Mouse (Mus musculus): Measurements from ENCODE around the gene Ptrh1. TPM values are rescaled to one million over a fixed set of nuclear protein-coding genes. Genes with fewer than 3 reads are reported as not detected.
A peak's percentile ranks its signal among the peaks of the same experiment; 100 is the strongest.

Ptrh1 gene
- total and polyA plus RNA-seq, 3 experiments, result 1.4 to 9.2 (median 4.6) TPM

- no peaks in the 10 kb centered on the region for H3K9me3 ChIP-seq (replicated peaks; ENCODE audit: low read length)
- no peaks in the 10 kb centered on the region for H3K79me2 ChIP-seq (replicated peaks; ENCODE audit: control insufficient read depth, extremely low read depth, insufficient read depth, poor library complexity, severe bottlenecking)
These were observed 18.9 kb upstream of the Ptrh1 start for GRCm38 (mm10) chr2:32756674-32757055.

GRCm38 (mm10) chr2:32757056-32757845 is 18.3 kb upstream of the Ptrh1 start, which contains the start of gene Tor2a:
Gene Tor2a, plus strand, starts transcription at chr2:32757234.
- dilution Hi-C loops (cut with MboI; ENCODE audit: extremely low pct_ligation_motif_present, extremely low pct_unique_long_range_greater_than_20kb, low sequenced_read_pairs), result no loop called here
- Histone ChIP-seq H3K27me3 (replicated peaks) (no peaks in the 10 kb centered on the region), H3K27ac (ENCODE audit: insufficient read depth, low read depth) (peak within 1 kb of the TSS; percentile 83), H3K79me2 (replicated peaks; ENCODE audit: control insufficient read depth, extremely low read depth, insufficient read depth, poor library complexity, severe bottlenecking) (no peaks in the 10 kb centered on the region), H3K4me1 (ENCODE audit: control insufficient read depth in 1 of 2, insufficient read depth in 2 of 2) (peaks cover 0 to 10% of the 10 kb centered on the region in 2 experiments; a peak in 3 of 4 replicates), H3K9me3 (replicated peaks; ENCODE audit: low read length) (no peaks in the 10 kb centered on the region), H3K9ac (ENCODE audit: insufficient read depth, low read depth) (peak within 1 kb of the TSS; percentile 97), H3K4me2 (ENCODE audit: insufficient read depth, low read depth, poor library complexity, severe bottlenecking) (peak within 1 kb of the TSS; percentile 63), H3K36me3 (replicated peaks in 1 of 2; ENCODE audit: control insufficient read depth in 1 of 2, insufficient read depth in 1 of 2, low read length in 1 of 2) (peaks cover 49 to 68% of the 10 kb centered on the region in 2 experiments), H3K4me3 (replicated peaks in 1 of 3; ENCODE audit: low read depth in 2 of 3, low read length in 2 of 3, poor library complexity in 1 of 3) (peak within 1 kb of the TSS; percentile 59 to 97 (median 72))
- in situ Hi-C loops (cut with MboI; ENCODE audit: low pct_ligation_motif_present, low pct_unique_long_range_greater_than_20kb, low sequenced_read_pairs), result loop anchor here (5.0 kb wide), 2 partner anchors 45 to 125 kb away; partner anchors contain the start of gene Cdk9
- peak; percentile 98 for DNase-seq (ENCODE audit: extremely low read depth)
- peak; percentile 49; the same call in 1 of the 2 replicates for TF ChIP-seq GABPA (IDR thresholded peaks at IDR 0.05; ENCODE audit: insufficient replicate concordance, low read depth, low read length)
- peak; percentile 95; the same call in 1 of the 2 replicates for TF ChIP-seq KAT2A (IDR thresholded peaks at IDR 0.05; ENCODE audit: insufficient replicate concordance, low read length)
- TF ChIP-seq EP300 (IDR thresholded peaks at IDR 0.05; ENCODE audit: low read length), result no peak
- peak; percentile 66 for TF ChIP-seq NELFE (IDR thresholded peaks at IDR 0.05; ENCODE audit: low read depth, low read length)
- TF ChIP-seq UBTF (IDR thresholded peaks at IDR 0.05; ENCODE audit: low read depth, low read length), result peak; percentile 93
- TF ChIP-seq MAX (IDR thresholded peaks at IDR 0.05; ENCODE audit: low read length), result peak; percentile 46; the same call in 1 of the 2 replicates
- no peak for TF ChIP-seq USF1 (IDR thresholded peaks at IDR 0.05; ENCODE audit: low read depth, low read length)
- no peak for TF ChIP-seq CHD2 (IDR thresholded peaks at IDR 0.05; ENCODE audit: low read length)
- peak; percentile 88 for TF ChIP-seq SIN3A (IDR thresholded peaks at IDR 0.05; ENCODE audit: low read length)
- TF ChIP-seq BHLHE40 (IDR thresholded peaks at IDR 0.05; ENCODE audit: low read depth, low read length), result 0 out of 2 replicates have a peak, but pooled peaks have one; percentile 10
- peak; percentile 59 for TF ChIP-seq TCF12 (IDR thresholded peaks at IDR 0.05; ENCODE audit: low read depth, low read length)
- no peak for TF ChIP-seq PAX5 (IDR thresholded peaks at IDR 0.05; ENCODE audit: low read length)
- TF ChIP-seq MXI1 (IDR thresholded peaks at IDR 0.05; ENCODE audit: low read depth, low read length), result peak; percentile 98
- peak; percentile 82 for TF ChIP-seq MEF2A (IDR thresholded peaks at IDR 0.05; ENCODE audit: borderline replicate concordance, low read depth, low read length)
- peak; percentile 78 for TF ChIP-seq ZC3H11A (IDR thresholded peaks at IDR 0.05; ENCODE audit: low read depth, low read length)
- TF ChIP-seq POLR2AphosphoS2 (IDR thresholded peaks at IDR 0.05; ENCODE audit: low read depth, low read length), result no peak
- TF ChIP-seq MAZ (IDR thresholded peaks at IDR 0.05; ENCODE audit: low read depth, low read length), result peak; percentile 86; the same call in 1 of the 2 replicates
- TF ChIP-seq RAD21 (IDR thresholded peaks at IDR 0.05; ENCODE audit: low read depth, low read length), result peak; percentile 98
- no peak for TF ChIP-seq USF2 (conservative IDR thresholded peaks at IDR 0.05; ENCODE audit: low read depth, low read length)
- TF ChIP-seq MAFK (IDR thresholded peaks at IDR 0.05; ENCODE audit: insufficient replicate concordance, low read length), result no peak
- TF ChIP-seq E2F4 (IDR thresholded peaks at IDR 0.05; ENCODE audit: insufficient replicate concordance, low read depth, low read length), result no peak
- TF ChIP-seq IRF4 (IDR thresholded peaks at IDR 0.05; ENCODE audit: low read depth, low read length), result peak; percentile 82
- TF ChIP-seq JUND (conservative IDR thresholded peaks at IDR 0.05; ENCODE audit: low read depth, low read length), result no peak

More at GRCm38 (mm10) chr2:32756674-32757055, 18.9 kb upstream of the Ptrh1 start:
- Histone ChIP-seq H3K27me3 (replicated peaks) (no peaks in the 10 kb centered on the region), H3K4me3 (replicated peaks in 1 of 3; ENCODE audit: low read depth in 2 of 3, low read length in 2 of 3, poor library complexity in 1 of 3) (no peak overlapping the region), H3K9ac (ENCODE audit: insufficient read depth, low read depth) (no peak overlapping the region), H3K27ac (ENCODE audit: insufficient read depth, low read depth) (no peak overlapping the region), H3K4me2 (ENCODE audit: insufficient read depth, low read depth, poor library complexity, severe bottlenecking) (peak overlapping the region; percentile 52; the same call in 1 of the 2 replicates), H3K4me1 (ENCODE audit: control insufficient read depth in 1 of 2, insufficient read depth in 2 of 2) (peaks cover 0 to 10% of the 10 kb centered on the region in 2 experiments; a peak in 3 of 4 replicates), H3K36me3 (replicated peaks in 1 of 2; ENCODE audit: control insufficient read depth in 1 of 2, insufficient read depth in 1 of 2, low read length in 1 of 2) (peaks cover 48 to 68% of the 10 kb centered on the region in 2 experiments)
- dilution Hi-C loops (cut with MboI; ENCODE audit: extremely low pct_ligation_motif_present, extremely low pct_unique_long_range_greater_than_20kb, low sequenced_read_pairs), result no loop called here
- no peak for TF ChIP-seq ZMIZ1 (IDR thresholded peaks at IDR 0.05; ENCODE audit: low read depth, low read length)
- no peak for TF ChIP-seq POLR2A (IDR thresholded peaks at IDR 0.05; ENCODE audit: low read depth, low read length)
- TF ChIP-seq NRF1 (IDR thresholded peaks at IDR 0.05; ENCODE audit: low read depth, low read length), result no peak
- no peak for TF ChIP-seq MAFK (IDR thresholded peaks at IDR 0.05; ENCODE audit: insufficient replicate concordance, low read length)
- no peak for TF ChIP-seq E2F4 (IDR thresholded peaks at IDR 0.05; ENCODE audit: insufficient replicate concordance, low read depth, low read length)
- no peak for TF ChIP-seq EP300 (IDR thresholded peaks at IDR 0.05; ENCODE audit: low read length)
- TF ChIP-seq TBP (conservative IDR thresholded peaks at IDR 0.05; ENCODE audit: low read depth, low read length), result no peak
- TF ChIP-seq ELF1 (IDR thresholded peaks at IDR 0.05; ENCODE audit: low read depth, low read length), result no peak
- TF ChIP-seq ETS1 (conservative IDR thresholded peaks at IDR 0.05; ENCODE audit: low read depth, low read length), result no peak
- no peak for TF ChIP-seq HCFC1 (IDR thresholded peaks at IDR 0.05; ENCODE audit: low read depth, low read length)
- no peak for TF ChIP-seq JUND (conservative IDR thresholded peaks at IDR 0.05; ENCODE audit: low read depth, low read length)
- TF ChIP-seq USF1 (IDR thresholded peaks at IDR 0.05; ENCODE audit: low read depth, low read length), result no peak
- no peak for TF ChIP-seq KAT2A (IDR thresholded peaks at IDR 0.05; ENCODE audit: insufficient replicate concordance, low read length)
- TF ChIP-seq RAD21 (IDR thresholded peaks at IDR 0.05; ENCODE audit: low read depth, low read length), result no peak
- TF ChIP-seq SIN3A (IDR thresholded peaks at IDR 0.05; ENCODE audit: low read length), result no peak
- TF ChIP-seq TCF12 (IDR thresholded peaks at IDR 0.05; ENCODE audit: low read depth, low read length), result no peak
- no peak for TF ChIP-seq POLR2AphosphoS2 (IDR thresholded peaks at IDR 0.05; ENCODE audit: low read depth, low read length)
- TF ChIP-seq CHD2 (IDR thresholded peaks at IDR 0.05; ENCODE audit: low read length), result no peak
- TF ChIP-seq CHD1 (IDR thresholded peaks at IDR 0.05; ENCODE audit: low read depth, low read length), result no peak
- TF ChIP-seq GABPA (IDR thresholded peaks at IDR 0.05; ENCODE audit: insufficient replicate concordance, low read depth, low read length), result no peak
- in situ Hi-C loops (cut with MboI; ENCODE audit: low pct_ligation_motif_present, low pct_unique_long_range_greater_than_20kb, low sequenced_read_pairs), result loop anchor here (5.0 kb wide), 2 partner anchors 44 to 124 kb away; partner anchors contain the start of gene Cdk9
- DNase-seq (ENCODE audit: extremely low read depth), result no peak

All from CH12.LX (cell line).